Mouse (Mus musculus) limb, embryonic 12.5 days (tissue): ENCODE data around the gene Tha1. TPM values are rescaled to one million over a fixed set of nuclear protein-coding genes. Genes with fewer than 3 reads are reported as not detected.
A peak's percentile ranks its signal among the peaks of the same experiment; 100 is the strongest.

ENCODE experiments used
- ATAC-seq: fragments of 200-750 bp; cut with Nextera tagmentation; 2 replicates; pipeline ENCODE4 v1.8.0; 2017; ENCODE audit warnings: low read depth, moderate TSS enrichment; ENCODE audit not compliant: insufficient number of reproducible peaks, insufficient read depth, low FRiP score, low TSS enrichment
- H3K27ac ChIP-seq: fragments of 300-500 bp; sonication (generic); 2 replicates; pipeline ENCODE4 v1.5.1; 2016; ENCODE audit warnings: mild to moderate bottlenecking, moderate library complexity
- H3K27me3 ChIP-seq: fragments of 300-500 bp; sonication (generic); 2 replicates; pipeline ENCODE4 v1.6.1; 2016; ENCODE audit warnings: mild to moderate bottlenecking, moderate library complexity
- H3K36me3 ChIP-seq: fragments of 300-500 bp; sonication (generic); 2 replicates; pipeline ENCODE4 v1.6.1; 2016; ENCODE audit warnings: mild to moderate bottlenecking, moderate library complexity
- H3K4me1 ChIP-seq: fragments of 300-500 bp; sonication (generic); replicated peaks from 2 replicates; pipeline ENCODE4 v1.6.1; 2016
- H3K4me2 ChIP-seq: fragments of 300-500 bp; sonication (generic); 2 replicates; pipeline ENCODE4 v1.6.1; 2016; ENCODE audit warnings: mild to moderate bottlenecking, moderate library complexity
- H3K4me3 ChIP-seq: fragments of 300-500 bp; sonication (generic); replicated peaks from 2 replicates; pipeline ENCODE4 v1.5.1; 2016; ENCODE audit warnings: mild to moderate bottlenecking
- H3K9ac ChIP-seq: fragments of 300-500 bp; sonication (generic); replicated peaks from 2 replicates; pipeline ENCODE4 v1.6.1; 2016; ENCODE audit warnings: mild to moderate bottlenecking, moderate library complexity
- H3K9me3 ChIP-seq: fragments of 300-500 bp; sonication (generic); 2 replicates; pipeline ENCODE4 v1.6.1; 2016; ENCODE audit warnings: mild to moderate bottlenecking, moderate library complexity
- WGBS: fragments of 180-500 bp; shearing (Covaris S2); methylation state at CpG from one replicate; pipeline ENCODE4 v1.1.7; 2016; 5-methylcytosine and 5-hydroxymethylcytosine counted together
- polyA plus RNA-seq: library from polyadenylated mRNA; unstranded; fragments of >200 nt; fragmentation: Nextera tagmentation; extraction: Ambion mirVana; gene quantifications from 2 replicates; pipeline ENCODE4 v1.2.1, GENCODE M21; 2016

The Tha1 gene
- polyA plus RNA-seq, 1 experiment from 2014 or later = 1.9 TPM

- Histone ChIP-seq H3K4me1 (peaks cover 44% of the 10 kb centered on the region), H3K9ac (no peak overlapping the region), H3K4me2 (no peak overlapping the region), H3K9me3 (no peaks in the 10 kb centered on the region), H3K36me3 (no peaks in the 10 kb centered on the region), H3K27me3 (no peaks in the 10 kb centered on the region), H3K27ac (no peak overlapping the region), H3K4me3 (no peak overlapping the region)
- 77% methylated on average over 6 of the region's 6 CpGs for WGBS
- ATAC-seq = no peak
Observed at GRCm38 (mm10) chr11:117880977-117881358, 7.7 kb upstream of the Tha1 start.

- no peak overlapping the region for H3K4me2 ChIP-seq
- no peak overlapping the region for H3K27ac ChIP-seq
- H3K27me3 ChIP-seq = no peaks in the 10 kb centered on the region
- H3K4me3 ChIP-seq = no peak overlapping the region
- H3K4me1 ChIP-seq = peaks cover 43% of the 10 kb centered on the region
- 87% methylated on average over 9 of the region's 9 CpGs for WGBS
- H3K9me3 ChIP-seq = no peaks in the 10 kb centered on the region
- no peak for ATAC-seq
- H3K9ac ChIP-seq = no peak overlapping the region
- no peaks in the 10 kb centered on the region for H3K36me3 ChIP-seq
Observed at GRCm38 (mm10) chr11:117880336-117880976, 7.2 kb upstream of the Tha1 start.

GRCm38 (mm10) chr11:117879676-117880075 lies 6.4 kb upstream of the Tha1 start:
- Histone ChIP-seq H3K4me3 (no peak overlapping the region), H3K36me3 (no peaks in the 10 kb centered on the region), H3K27me3 (no peaks in the 10 kb centered on the region), H3K4me1 (peaks cover 45% of the 10 kb centered on the region), H3K4me2 (no peak overlapping the region), H3K27ac (no peak overlapping the region), H3K9ac (no peak overlapping the region), H3K9me3 (no peaks in the 10 kb centered on the region)
- WGBS = 82% methylated on average over 6 of the region's 6 CpGs
- ATAC-seq = no peak

- Histone ChIP-seq H3K27ac (peak overlapping the region; percentile 53; the same call in 1 of the 2 replicates), H3K4me1 (peaks cover 42% of the 10 kb centered on the region), H3K27me3 (no peaks in the 10 kb centered on the region), H3K9ac (0 out of 2 replicates have a peak overlapping the region, but pooled peaks have one; percentile 23), H3K4me2 (peak overlapping the region; percentile 31), H3K4me3 (no peak overlapping the region), H3K9me3 (no peaks in the 10 kb centered on the region), H3K36me3 (no peaks in the 10 kb centered on the region)
- 25% methylated on average over 8 of the region's 8 CpGs for WGBS
- no peak for ATAC-seq
Observed at GRCm38 (mm10) chr11:117878892-117879291, 5.6 kb upstream of the Tha1 start.

GRCm38 (mm10) chr11:117877917-117878745 lies 4.8 kb upstream of the Tha1 start:
- 0 out of 2 replicates have a peak overlapping the region, but pooled peaks have one; percentile 23 for H3K9ac ChIP-seq
- no peak overlapping the region for H3K4me3 ChIP-seq
- H3K4me1 ChIP-seq = peaks cover 38% of the 10 kb centered on the region
- no peak for ATAC-seq
- H3K36me3 ChIP-seq = no peaks in the 10 kb centered on the region
- no peaks in the 10 kb centered on the region for H3K9me3 ChIP-seq
- WGBS = 33% methylated on average over 13 of the region's 13 CpGs
- H3K4me2 ChIP-seq = peak overlapping the region; percentile 31
- H3K27me3 ChIP-seq = no peaks in the 10 kb centered on the region
- peak overlapping the region; percentile 53; the same call in 1 of the 2 replicates for H3K27ac ChIP-seq

GRCm38 (mm10) chr11:117875681-117876080 lies 2.4 kb upstream of the Tha1 start:
- no peak overlapping the region for H3K4me2 ChIP-seq
- H3K4me1 ChIP-seq = peaks cover 24% of the 10 kb centered on the region
- H3K9ac ChIP-seq = no peak overlapping the region; the same call in 1 of the 2 replicates
- 41% methylated on average over 6 of the region's 6 CpGs for WGBS
- H3K4me3 ChIP-seq = no peak overlapping the region
- no peak overlapping the region for H3K27ac ChIP-seq
- H3K9me3 ChIP-seq = no peaks in the 10 kb centered on the region
- peaks cover 5% of the 10 kb centered on the region; the same call in 1 of the 2 replicates for H3K27me3 ChIP-seq
- H3K36me3 ChIP-seq = no peaks in the 10 kb centered on the region
- ATAC-seq = no peak

- no peak overlapping the region for H3K9ac ChIP-seq
- no peak overlapping the region for H3K27ac ChIP-seq
- H3K27me3 ChIP-seq = peaks cover 5% of the 10 kb centered on the region; the same call in 1 of the 2 replicates
- 61% methylated on average over 4 of the region's 4 CpGs for WGBS
- no peaks in the 10 kb centered on the region for H3K9me3 ChIP-seq
- H3K4me1 ChIP-seq = peaks cover 24% of the 10 kb centered on the region
- ATAC-seq = no peak
- H3K4me2 ChIP-seq = no peak overlapping the region
- H3K4me3 ChIP-seq = no peak overlapping the region
- no peaks in the 10 kb centered on the region for H3K36me3 ChIP-seq
Observed at GRCm38 (mm10) chr11:117874419-117874818, 1.1 kb upstream of the Tha1 start.

- peaks cover 8% of the 10 kb centered on the region; the same call in 1 of the 2 replicates for H3K27me3 ChIP-seq
- H3K4me3 ChIP-seq = no peak overlapping the region
- ATAC-seq = no peak
- no peak overlapping the region for H3K27ac ChIP-seq
- no peaks in the 10 kb centered on the region for H3K36me3 ChIP-seq
- no peak overlapping the region for H3K9ac ChIP-seq
- 58% methylated on average over 12 of the region's 12 CpGs for WGBS
- no peaks in the 10 kb centered on the region for H3K9me3 ChIP-seq
- peak overlapping the region; percentile 95; the same call in 1 of the 2 replicates for H3K4me2 ChIP-seq
- peaks cover 7% of the 10 kb centered on the region; the same call in 1 of the 2 replicates for H3K4me1 ChIP-seq
Observed at GRCm38 (mm10) chr11:117871911-117872584, 1.2 kb downstream of the Tha1 start.

GRCm38 (mm10) chr11:117871376-117871775 lies 1.9 kb downstream of the Tha1 start:
- H3K4me1 ChIP-seq = peaks cover 7% of the 10 kb centered on the region; the same call in 1 of the 2 replicates

GRCm38 (mm10) chr11:117870688-117871365 lies 2.5 kb downstream of the Tha1 start:
- Histone ChIP-seq H3K9me3 (no peaks in the 10 kb centered on the region), H3K36me3 (no peaks in the 10 kb centered on the region), H3K4me1 (peaks cover 7% of the 10 kb centered on the region; the same call in 1 of the 2 replicates), H3K27ac (no peak overlapping the region), H3K27me3 (peaks cover 12% of the 10 kb centered on the region; the same call in 1 of the 2 replicates), H3K9ac (peak overlapping the region; percentile 37; the same call in 1 of the 2 replicates), H3K4me2 (no peak overlapping the region), H3K4me3 (no peak overlapping the region)
- ATAC-seq = no peak
- WGBS = 39% methylated on average over 12 of the region's 12 CpGs

More at GRCm38 (mm10) chr11:117871376-117871775, 1.9 kb downstream of the Tha1 start:
- Histone ChIP-seq H3K4me3 (no peak overlapping the region), H3K36me3 (no peaks in the 10 kb centered on the region), H3K27ac (no peak overlapping the region), H3K27me3 (peaks cover 9% of the 10 kb centered on the region; the same call in 1 of the 2 replicates), H3K4me2 (no peak overlapping the region), H3K9ac (no peak overlapping the region), H3K9me3 (no peaks in the 10 kb centered on the region)
- 67% methylated on average over 5 of the region's 5 CpGs for WGBS
- no peak for ATAC-seq
